Mouse (Mus musculus): ENCODE results near the gene Ints7.

The Ints7 gene

GRCm38 (mm10) chr1:191575458-191576247 lies at the start of gene Ints7, which contains the start of gene Dtl:
Gene Ints7 (plus strand): TSS chr1:191575636.
Gene Dtl (minus strand): TSS chr1:191575544.
- DNase-seq (ENCODE audit: low spot score in 2 of 2) = peak; percentile 97 to 99

- no peak for DNase-seq (ENCODE audit: low spot score in 2 of 2)
Measured at GRCm38 (mm10) chr1:191527089-191527488, 48.3 kb upstream of the Ints7 start.

- DNase-seq (ENCODE audit: low spot score in 2 of 2) = no peak
Measured at GRCm38 (mm10) chr1:191527921-191528612, 47.4 kb upstream of the Ints7 start.

- peak in 1 of 2 experiments; percentile 36 for DNase-seq (ENCODE audit: low spot score in 2 of 2)
Measured at GRCm38 (mm10) chr1:191529406-191529805, 46.0 kb upstream of the Ints7 start.

GRCm38 (mm10) chr1:191531023-191531422 lies 44.4 kb upstream of the Ints7 start:
- no peak for DNase-seq (ENCODE audit: low spot score in 2 of 2)

GRCm38 (mm10) chr1:191534896-191535295 lies 40.5 kb upstream of the Ints7 start:
- no peak for DNase-seq (ENCODE audit: low spot score in 2 of 2)

GRCm38 (mm10) chr1:191540300-191540699 lies 35.1 kb upstream of the Ints7 start:
- DNase-seq (ENCODE audit: low spot score in 2 of 2) = no peak

GRCm38 (mm10) chr1:191541014-191541413 lies 34.4 kb upstream of the Ints7 start:
- DNase-seq (ENCODE audit: low spot score in 2 of 2) = no peak

- no peak for DNase-seq (ENCODE audit: low spot score in 2 of 2)
Measured at GRCm38 (mm10) chr1:191541619-191542018, 33.8 kb upstream of the Ints7 start.

- no peak for DNase-seq (ENCODE audit: low spot score in 2 of 2)
Measured at GRCm38 (mm10) chr1:191543747-191544146, 31.7 kb upstream of the Ints7 start.

- no peak for DNase-seq (ENCODE audit: low spot score in 2 of 2)
Measured at GRCm38 (mm10) chr1:191550786-191551185, 24.6 kb upstream of the Ints7 start.

GRCm38 (mm10) chr1:191557109-191557508 lies 18.3 kb upstream of the Ints7 start:
- DNase-seq (ENCODE audit: low spot score in 2 of 2) = no peak

- DNase-seq (ENCODE audit: low spot score in 2 of 2) = no peak
Measured at GRCm38 (mm10) chr1:191559779-191560178, 15.7 kb upstream of the Ints7 start.

- no peak for DNase-seq (ENCODE audit: low spot score in 2 of 2)
Measured at GRCm38 (mm10) chr1:191562823-191563365, 12.5 kb upstream of the Ints7 start.

GRCm38 (mm10) chr1:191567859-191568258 lies 7.6 kb upstream of the Ints7 start:
- no peak for DNase-seq (ENCODE audit: low spot score in 2 of 2)

GRCm38 (mm10) chr1:191569625-191570024 lies 5.8 kb upstream of the Ints7 start:
- no peak for DNase-seq (ENCODE audit: low spot score in 2 of 2)

- no peak for DNase-seq (ENCODE audit: low spot score in 2 of 2)
Measured at GRCm38 (mm10) chr1:191570415-191570814, 5.0 kb upstream of the Ints7 start.

- DNase-seq (ENCODE audit: low spot score in 2 of 2) = no peak
Measured at GRCm38 (mm10) chr1:191573906-191574639, 1.4 kb upstream of the Ints7 start.

- DNase-seq (ENCODE audit: low spot score in 2 of 2) = no peak
Measured at GRCm38 (mm10) chr1:191574871-191575457, 472 bp upstream of the Ints7 start.

GRCm38 (mm10) chr1:191579524-191579923 lies 4.1 kb downstream of the Ints7 start:
- no peak for DNase-seq (ENCODE audit: low spot score in 2 of 2)

- DNase-seq (ENCODE audit: low spot score in 2 of 2) = no peak
Measured at GRCm38 (mm10) chr1:191581641-191582040, 6.2 kb downstream of the Ints7 start.

GRCm38 (mm10) chr1:191583836-191584235 lies 8.4 kb downstream of the Ints7 start:
- no peak for DNase-seq (ENCODE audit: low spot score in 2 of 2)
